Mouse (Mus musculus) MEL (cell line): Measurements from ENCODE around the gene Bin2.

Experiments used
- CTCF ChIP-seq, 3 experiments: IDR thresholded peaks in 2 of 3; conservative IDR thresholded peaks in 1 of 3; 2 replicates each; pipeline ENCODE4 v1.5.1; 2011 to 2012; ENCODE audit warnings: low read length in 3 of 3, low read depth in 2 of 3, mild to moderate bottlenecking in 2 of 3, improper control_type of control experiment in 1 of 3, inconsistent platforms in 1 of 3, mixed read lengths in 1 of 3, moderate library complexity in 1 of 3; ENCODE audit not compliant: control insufficient read depth in 1 of 3, insufficient read depth in 1 of 3, poor library complexity in 1 of 3, severe bottlenecking in 1 of 3
- POLR2A ChIP-seq, 2 experiments: IDR thresholded peaks; 2 replicates each; pipeline ENCODE4 v1.6.1; 2011 to 2012; ENCODE audit warnings: low read length in 2 of 2, mild to moderate bottlenecking in 2 of 2, control low read depth in 1 of 2, improper control_type of control experiment in 1 of 2, low read depth in 1 of 2, moderate library complexity in 1 of 2; ENCODE audit not compliant: control insufficient read depth in 1 of 2, insufficient read depth in 1 of 2, poor library complexity in 1 of 2

DNA sequence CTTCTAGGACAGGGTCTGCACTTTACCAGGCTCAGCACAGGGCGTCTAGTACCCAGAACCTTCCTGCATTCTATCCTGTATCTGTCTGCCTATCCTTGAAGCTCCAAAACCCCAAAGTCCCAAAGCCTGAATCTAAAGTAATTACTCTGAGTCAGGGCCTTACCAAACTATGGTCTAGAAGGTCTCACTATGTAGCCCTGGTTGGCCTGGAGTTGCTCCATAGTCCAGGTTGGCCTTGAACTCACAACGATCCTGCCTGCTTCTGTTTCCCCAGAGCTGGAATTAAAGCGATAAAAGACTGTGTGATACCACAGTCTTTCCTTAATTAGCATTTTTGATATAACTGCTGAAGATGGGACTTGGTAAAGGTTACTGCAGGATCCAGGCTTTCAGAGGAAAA lies 44.9 kb downstream of the Bin2 start:
- TF ChIP-seq POLR2A (IDR thresholded peaks at IDR 0.05; ENCODE audit: control insufficient read depth in 1 of 2, insufficient read depth in 1 of 2, low read depth in 1 of 2, low read length in 2 of 2, poor library complexity in 1 of 2) (no peak), CTCF (IDR thresholded peaks at IDR 0.05 in 2 of 3, conservative IDR thresholded peaks at IDR 0.05 in 1 of 3; ENCODE audit: control insufficient read depth in 1 of 3, insufficient read depth in 1 of 3, low read depth in 2 of 3, low read length in 3 of 3, poor library complexity in 1 of 3, severe bottlenecking in 1 of 3) (no peak; a peak in 1 of 6 replicates)
